ENCODE assay signal across 34 mouse cellular contexts in the genomic region with DNA sequence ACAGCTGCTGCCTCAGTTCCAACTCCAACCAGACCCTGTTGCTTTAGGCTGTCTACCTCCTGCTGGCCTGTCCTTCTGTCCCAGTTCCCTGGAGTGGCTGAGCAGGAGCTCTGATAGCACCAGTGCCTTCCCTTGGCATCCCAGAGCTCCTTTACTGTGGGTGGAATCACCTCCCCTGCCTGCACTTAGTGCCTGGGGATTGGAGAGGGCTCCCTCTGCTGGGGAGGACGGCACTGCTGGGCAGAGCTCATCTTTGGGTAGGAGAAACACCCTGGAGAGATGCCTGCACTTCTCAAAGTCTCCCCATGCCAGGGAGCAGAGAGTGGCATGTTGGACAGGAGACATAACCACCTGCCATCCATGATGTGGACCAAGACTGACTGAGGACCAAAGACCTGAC. TPM values are rescaled to one million over a fixed set of nuclear protein-coding genes. Genes with fewer than 3 reads are reported as not detected.
"Had no signal": no experiment of that assay in that cellular context is flagged by ENCODE, and none has a peak within 500 bp of the region (broad histone marks: within the 10 kb centered on the region; RNA-seq: fewer than 3 reads in every experiment).

No protein-coding gene starts in this region.

RNA-seq across cellular contexts. Expression of a gene that starts 0.9 kb away (rescaled TPM):
- total RNA-seq: gastrocnemius, adult 2 months; gastrocnemius, postnatal 10 days; gastrocnemius, postnatal 25 days; gastrocnemius, postnatal 4 days; heart, adult 18-20 months; heart, adult 8-10 months; heart, postnatal 10 days; heart, postnatal 25 days; heart, postnatal 4 days; hindbrain, postnatal 0 days; layer of hippocampus, adult 8-10 months; layer of hippocampus, postnatal 14 days; layer of hippocampus, postnatal 36 days; left cerebral cortex, adult 18-20 months; left cerebral cortex, adult 8-10 months; left cerebral cortex, postnatal 10 days; left cerebral cortex, postnatal 25 days; left cerebral cortex, postnatal 4 days had no signal
- polyA plus RNA-seq: frontal cortex, adult 2 months; heart, embryonic 10.5 days; heart, embryonic 12.5 days; heart, embryonic 14.5 days; heart, embryonic 16.5 days; hindbrain, embryonic 11.5 days; hindbrain, embryonic 13.5 days; hindbrain, embryonic 15.5 days; hindbrain, postnatal 0 days; intestine, embryonic 14.5 days; intestine, embryonic 16.5 days; kidney, embryonic 14.5 days; kidney, embryonic 16.5 days; limb, embryonic 12.5 days; liver, embryonic 11.5 days; liver, embryonic 13.5 days had no signal

RNA-seq across cellular contexts. Expression of a gene that starts 14.6 kb away (rescaled TPM):
- total RNA-seq: gastrocnemius, adult 2 months; gastrocnemius, postnatal 10 days; gastrocnemius, postnatal 25 days; gastrocnemius, postnatal 4 days; heart, adult 18-20 months; heart, adult 8-10 months; heart, postnatal 10 days; heart, postnatal 25 days; heart, postnatal 4 days; hindbrain, postnatal 0 days; layer of hippocampus, adult 8-10 months; layer of hippocampus, postnatal 14 days; layer of hippocampus, postnatal 36 days; left cerebral cortex, adult 18-20 months; left cerebral cortex, adult 8-10 months; left cerebral cortex, postnatal 10 days; left cerebral cortex, postnatal 25 days; left cerebral cortex, postnatal 4 days had no signal
- polyA plus RNA-seq: frontal cortex, adult 2 months; heart, embryonic 10.5 days; heart, embryonic 12.5 days; heart, embryonic 14.5 days; heart, embryonic 16.5 days; hindbrain, embryonic 11.5 days; hindbrain, embryonic 13.5 days; hindbrain, embryonic 15.5 days; hindbrain, postnatal 0 days; intestine, embryonic 14.5 days; intestine, embryonic 16.5 days; kidney, embryonic 14.5 days; kidney, embryonic 16.5 days; limb, embryonic 12.5 days; limb, embryonic 14.5 days; liver, embryonic 11.5 days; liver, embryonic 13.5 days had no signal

RNA-seq across cellular contexts. Expression of a gene that starts 31.2 kb away (rescaled TPM):
- total RNA-seq: gastrocnemius, adult 2 months; gastrocnemius, postnatal 10 days; gastrocnemius, postnatal 25 days; gastrocnemius, postnatal 4 days; heart, adult 18-20 months; heart, adult 8-10 months; heart, postnatal 10 days; heart, postnatal 25 days; heart, postnatal 4 days; hindbrain, postnatal 0 days; layer of hippocampus, adult 8-10 months; layer of hippocampus, postnatal 14 days; layer of hippocampus, postnatal 36 days; left cerebral cortex, adult 18-20 months; left cerebral cortex, adult 8-10 months; left cerebral cortex, postnatal 10 days; left cerebral cortex, postnatal 25 days; left cerebral cortex, postnatal 4 days had no signal
- polyA plus RNA-seq: frontal cortex, adult 2 months; heart, embryonic 10.5 days; heart, embryonic 12.5 days; heart, embryonic 14.5 days; heart, embryonic 16.5 days; hindbrain, embryonic 11.5 days; hindbrain, embryonic 13.5 days; hindbrain, embryonic 15.5 days; hindbrain, postnatal 0 days; intestine, embryonic 14.5 days; intestine, embryonic 16.5 days; kidney, embryonic 14.5 days; kidney, embryonic 16.5 days; limb, embryonic 12.5 days; limb, embryonic 14.5 days; liver, embryonic 11.5 days; liver, embryonic 13.5 days had no signal

RNA-seq across cellular contexts. Expression of a gene that starts 45.9 kb away (rescaled TPM):
- total RNA-seq: gastrocnemius, adult 2 months; gastrocnemius, postnatal 10 days; gastrocnemius, postnatal 25 days; gastrocnemius, postnatal 4 days; heart, adult 18-20 months; heart, adult 8-10 months; heart, postnatal 10 days; heart, postnatal 25 days; heart, postnatal 4 days; hindbrain, postnatal 0 days; layer of hippocampus, adult 8-10 months; layer of hippocampus, postnatal 14 days; layer of hippocampus, postnatal 36 days; left cerebral cortex, adult 18-20 months; left cerebral cortex, adult 8-10 months; left cerebral cortex, postnatal 10 days; left cerebral cortex, postnatal 25 days; left cerebral cortex, postnatal 4 days had no signal
- polyA plus RNA-seq: frontal cortex, adult 2 months; heart, embryonic 10.5 days; heart, embryonic 12.5 days; heart, embryonic 14.5 days; heart, embryonic 16.5 days; hindbrain, embryonic 11.5 days; hindbrain, embryonic 13.5 days; hindbrain, embryonic 15.5 days; hindbrain, postnatal 0 days; intestine, embryonic 14.5 days; intestine, embryonic 16.5 days; kidney, embryonic 14.5 days; kidney, embryonic 16.5 days; limb, embryonic 12.5 days; limb, embryonic 14.5 days; liver, embryonic 11.5 days; liver, embryonic 13.5 days had no signal

RNA-seq across cellular contexts. Expression of a gene that starts 56.8 kb away (rescaled TPM):
- total RNA-seq: gastrocnemius, adult 2 months; gastrocnemius, postnatal 10 days; gastrocnemius, postnatal 25 days; gastrocnemius, postnatal 4 days; heart, adult 18-20 months; heart, adult 8-10 months; heart, postnatal 10 days; heart, postnatal 25 days; heart, postnatal 4 days; hindbrain, postnatal 0 days; layer of hippocampus, adult 8-10 months; layer of hippocampus, postnatal 14 days; layer of hippocampus, postnatal 36 days; left cerebral cortex, adult 18-20 months; left cerebral cortex, adult 8-10 months; left cerebral cortex, postnatal 10 days; left cerebral cortex, postnatal 25 days; left cerebral cortex, postnatal 4 days had no signal
- polyA plus RNA-seq: frontal cortex, adult 2 months; heart, embryonic 10.5 days; heart, embryonic 12.5 days; heart, embryonic 14.5 days; heart, embryonic 16.5 days; hindbrain, embryonic 11.5 days; hindbrain, embryonic 13.5 days; hindbrain, embryonic 15.5 days; hindbrain, postnatal 0 days; intestine, embryonic 14.5 days; intestine, embryonic 16.5 days; kidney, embryonic 14.5 days; kidney, embryonic 16.5 days; limb, embryonic 12.5 days; limb, embryonic 14.5 days; liver, embryonic 11.5 days; liver, embryonic 13.5 days had no signal
